Mouse (Mus musculus): Measurements from ENCODE around the gene Metap1d.

- TF ChIP-seq CTCF (IDR thresholded peaks at IDR 0.05; ENCODE audit: borderline replicate concordance, insufficient read depth, low read depth, low read length) (no peak), POLR2A (IDR thresholded peaks at IDR 0.05; ENCODE audit: borderline replicate concordance, insufficient read depth, low read length) (no peak)
These were observed 51.8 kb downstream of the Metap1d start for GRCm38 (mm10) chr2:71504852-71505251.

Data from cerebellum, adult 2 months (tissue).